Mouse (Mus musculus) spleen, postnatal 10 days (tissue): ENCODE data around the gene Hspa4l.

Experiments used
- DNase-seq, 2 experiments: peaks; one replicate each; pipeline ENCODE4 v3.0.0; 2021 to 2022; ENCODE audit warnings: low spot score in 2 of 2

Gene Hspa4l

GRCm38 (mm10) chr3:40744024-40744835 is at the start of gene Hspa4l:
Hspa4l (plus strand) TSS chr3:40744495.
- no peak for DNase-seq

- no peak for DNase-seq
Measured at GRCm38 (mm10) chr3:40695162-40695561, 49.1 kb upstream of the Hspa4l start.

DNA sequence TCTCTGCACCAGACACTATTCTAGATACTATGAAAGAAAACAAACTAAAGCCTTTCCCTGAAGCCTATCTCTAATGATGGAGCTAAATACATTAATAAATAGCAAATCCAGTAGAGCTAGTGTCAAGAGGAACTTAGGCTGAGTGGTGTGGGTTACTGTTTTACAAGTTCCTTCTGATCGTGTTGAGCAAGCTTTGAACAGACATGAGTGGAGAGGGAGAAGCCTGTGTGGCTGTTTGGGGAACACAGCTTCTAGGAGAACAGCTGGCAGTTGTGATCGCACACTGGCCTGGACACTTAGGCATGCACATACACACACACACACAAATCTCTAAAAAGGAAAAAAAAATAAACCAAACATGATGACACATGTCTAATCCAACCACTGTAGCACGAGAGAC is 45.5 kb upstream of the Hspa4l start:
- no peak for DNase-seq

DNA sequence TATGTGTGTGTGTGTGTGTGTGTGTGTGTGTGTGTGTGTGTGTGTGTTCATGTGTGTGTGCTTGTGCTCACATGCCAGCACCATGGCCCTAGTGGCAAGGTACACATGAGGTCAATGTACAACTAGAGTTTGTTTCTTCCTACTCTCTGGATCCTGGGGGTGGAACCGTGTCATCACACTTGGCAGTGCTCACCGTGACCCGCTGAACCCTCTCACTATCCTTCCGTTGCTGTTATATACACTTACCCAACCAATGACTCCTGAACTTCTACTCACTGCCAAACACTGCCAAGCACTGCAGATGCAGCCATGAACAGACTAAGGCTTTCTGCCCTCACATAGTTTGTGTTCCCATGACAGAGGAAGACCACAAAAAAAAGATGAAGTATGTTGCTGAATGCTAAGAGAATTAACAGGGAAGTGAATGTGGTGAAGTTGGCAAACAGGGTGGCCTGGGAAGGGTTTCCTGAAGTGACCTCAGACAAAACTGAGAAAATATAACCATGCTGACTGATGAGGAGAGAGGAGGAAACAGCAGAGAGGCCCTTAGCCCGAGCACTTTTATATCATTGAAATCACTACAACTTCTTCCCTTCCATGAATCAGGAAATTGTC is 39.4 kb upstream of the Hspa4l start:
- no peak for DNase-seq

DNA sequence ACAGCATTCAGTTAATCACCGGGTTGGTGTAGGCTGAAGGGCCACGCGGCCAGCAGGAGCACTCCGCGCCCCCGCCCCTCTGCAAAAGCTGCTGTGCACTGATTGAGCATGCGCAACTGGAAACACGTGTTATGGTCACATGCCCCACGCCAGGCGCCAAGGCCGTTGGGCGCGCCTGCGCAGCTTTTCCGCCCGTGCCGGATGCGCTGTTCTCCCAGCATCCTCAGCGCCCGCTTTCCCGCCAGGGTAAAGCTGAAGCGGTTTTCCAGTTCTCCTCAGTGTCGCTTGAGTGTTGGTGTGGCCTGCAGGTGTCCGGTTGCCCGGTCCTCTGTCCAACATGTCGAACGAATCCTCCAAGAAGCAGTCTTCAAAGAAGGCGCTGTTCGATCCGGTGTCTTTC is 35.6 kb upstream of the Hspa4l start, which contains the start of gene Slc25a31:
TSS of gene Slc25a31 (plus strand) at position 201 of the 400 bp plus-strand sequence.
- DNase-seq, result no peak

DNA sequence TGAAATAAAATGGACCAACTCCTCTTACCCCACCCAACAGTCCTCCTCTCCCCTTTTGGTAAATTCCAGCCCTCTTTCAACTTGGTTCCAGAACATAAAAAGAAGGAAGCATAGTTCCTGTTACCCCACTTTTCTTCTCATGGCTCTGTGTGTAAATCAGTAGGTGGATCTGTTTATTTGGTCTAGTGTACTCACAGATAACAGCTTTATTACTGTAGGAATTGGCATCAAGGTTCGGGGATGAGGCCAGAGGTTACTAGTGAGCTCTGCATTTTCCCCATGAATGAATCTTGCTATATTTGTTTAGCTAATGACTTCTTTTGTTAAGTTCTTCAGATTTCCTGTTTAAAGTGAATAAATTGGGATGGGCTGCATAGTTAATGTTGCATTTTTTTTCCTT is 28.2 kb upstream of the Hspa4l start:
- no peak for DNase-seq

DNA sequence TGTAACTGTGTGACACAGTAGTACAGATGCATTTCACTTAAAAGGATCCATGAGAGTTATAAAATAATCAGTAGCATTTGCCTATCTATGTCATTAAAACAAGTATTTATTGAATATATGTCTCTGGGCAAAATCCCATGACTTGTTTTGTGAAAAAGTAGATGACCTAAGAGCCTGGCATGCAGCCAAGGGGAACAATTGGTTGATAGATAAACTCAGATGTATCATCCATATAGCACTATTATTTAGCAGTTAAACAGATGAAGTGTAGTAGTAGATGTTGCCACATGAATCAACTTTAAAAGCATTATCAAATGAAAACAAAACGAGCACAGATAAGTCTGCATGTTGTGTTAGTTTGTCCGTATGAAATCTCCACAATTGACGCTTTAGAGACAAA is 25.3 kb upstream of the Hspa4l start:
- DNase-seq, result no peak

DNA sequence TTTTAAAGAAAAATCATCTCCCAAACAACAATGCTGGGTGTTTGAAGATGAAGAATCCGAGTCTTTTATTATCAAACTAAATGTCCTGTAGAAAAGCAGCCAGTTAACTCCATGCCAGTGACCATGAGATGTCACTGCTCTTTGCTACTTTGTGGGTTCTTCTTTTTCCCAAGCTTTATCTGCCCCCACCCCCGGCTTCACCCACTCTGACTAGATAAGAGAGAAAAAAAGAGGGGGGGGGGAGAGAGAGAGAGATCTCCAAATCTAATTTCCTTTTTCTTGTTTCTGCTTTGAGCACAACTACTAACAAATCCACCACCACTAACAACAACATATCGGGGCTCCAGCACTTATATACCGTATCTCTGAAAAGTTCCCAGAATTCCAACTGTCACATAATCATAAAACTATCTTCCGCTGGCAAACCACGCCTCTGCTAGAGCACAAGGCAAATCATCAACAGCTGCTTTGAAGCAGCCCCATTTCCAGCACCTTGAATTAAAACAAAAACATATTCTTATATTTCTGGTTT is 5.8 kb upstream of the Hspa4l start:
- no peak for DNase-seq

- peak; percentile 92 to 95 for DNase-seq
Measured at GRCm38 (mm10) chr3:40744836-40745660, 753 bp downstream of the Hspa4l start.

- peak in 1 of 2 experiments; percentile 16 for DNase-seq
Measured at GRCm38 (mm10) chr3:40745661-40746547, 1.6 kb downstream of the Hspa4l start.

DNA sequence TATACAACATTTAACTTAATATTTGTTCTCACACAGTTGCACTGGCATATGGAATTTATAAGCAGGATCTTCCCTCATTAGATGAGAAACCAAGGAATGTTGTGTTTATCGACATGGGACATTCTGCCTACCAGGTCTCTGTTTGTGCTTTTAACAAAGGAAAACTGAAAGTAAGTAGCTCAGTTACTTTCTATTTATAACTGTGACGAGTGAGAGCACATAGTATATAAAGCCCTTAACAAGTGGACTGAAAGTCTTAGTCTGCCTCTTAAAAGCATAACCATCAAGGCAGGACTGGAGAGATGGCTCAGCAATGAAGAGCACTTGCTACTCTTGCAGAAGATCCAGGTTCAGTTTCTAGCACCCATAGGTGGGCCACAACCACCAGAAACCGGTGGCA is 16.5 kb downstream of the Hspa4l start:
- no peak for DNase-seq

GRCm38 (mm10) chr3:40761312-40761711 is 17.0 kb downstream of the Hspa4l start:
- no peak for DNase-seq

DNA sequence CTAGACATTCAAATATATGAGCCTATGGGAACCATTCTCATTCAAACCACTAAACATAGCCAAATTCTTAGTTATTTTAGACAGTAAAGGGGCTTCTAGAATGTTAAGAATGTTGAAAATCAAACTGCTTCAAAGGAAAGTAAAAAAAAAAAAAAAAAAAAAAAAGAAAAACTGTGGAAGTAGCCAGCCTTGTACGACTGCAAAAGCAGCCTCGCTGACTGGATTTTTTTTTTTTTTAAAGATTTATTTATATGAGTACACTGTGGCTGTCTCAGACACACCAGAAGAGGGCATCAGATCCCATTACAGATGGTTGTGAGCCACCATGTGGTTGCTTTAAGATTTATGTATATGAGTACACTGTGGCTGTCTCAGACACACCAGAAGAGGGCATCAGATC is 49.5 kb downstream of the Hspa4l start:
- DNase-seq, result no peak

DNA sequence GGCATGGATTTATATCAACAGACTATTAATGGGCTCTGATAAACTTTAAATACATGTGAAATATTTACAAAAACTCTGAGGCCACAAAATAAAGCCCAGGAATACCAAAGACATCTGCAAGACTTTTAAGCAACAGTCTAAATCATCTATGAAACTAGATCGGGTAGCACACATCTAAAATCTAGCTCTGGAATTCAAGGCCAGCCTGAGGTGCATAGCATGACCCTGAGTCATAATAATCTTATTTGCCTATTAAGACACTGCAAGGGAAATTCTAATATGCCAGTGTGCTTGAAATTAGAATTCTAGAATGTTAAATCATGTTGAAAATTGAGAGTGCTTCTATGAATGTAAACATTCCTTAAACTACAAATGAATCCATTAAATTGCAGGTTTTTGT is 53.8 kb downstream of the Hspa4l start:
- no peak for DNase-seq

DNA sequence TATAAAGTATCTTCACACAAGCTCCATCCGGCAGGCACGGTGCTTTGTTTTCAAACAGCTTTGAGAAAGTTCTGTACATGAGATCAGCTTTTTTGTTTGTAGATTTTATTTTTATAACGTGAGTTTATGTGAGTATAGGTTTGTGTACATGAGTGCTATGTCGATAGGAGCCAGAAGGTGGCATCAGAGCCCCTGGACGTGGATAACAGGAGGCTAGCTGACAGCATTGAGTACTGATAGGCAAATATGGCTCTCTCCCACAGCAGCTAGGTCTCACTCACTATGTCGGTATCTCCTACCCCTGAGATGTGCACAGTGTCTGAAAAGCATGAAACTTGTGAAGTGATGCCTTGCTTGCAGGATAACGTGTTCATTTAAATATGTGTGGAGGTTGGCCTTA is 54.2 kb downstream of the Hspa4l start:
- DNase-seq, result peak; percentile 56 to 84

DNA sequence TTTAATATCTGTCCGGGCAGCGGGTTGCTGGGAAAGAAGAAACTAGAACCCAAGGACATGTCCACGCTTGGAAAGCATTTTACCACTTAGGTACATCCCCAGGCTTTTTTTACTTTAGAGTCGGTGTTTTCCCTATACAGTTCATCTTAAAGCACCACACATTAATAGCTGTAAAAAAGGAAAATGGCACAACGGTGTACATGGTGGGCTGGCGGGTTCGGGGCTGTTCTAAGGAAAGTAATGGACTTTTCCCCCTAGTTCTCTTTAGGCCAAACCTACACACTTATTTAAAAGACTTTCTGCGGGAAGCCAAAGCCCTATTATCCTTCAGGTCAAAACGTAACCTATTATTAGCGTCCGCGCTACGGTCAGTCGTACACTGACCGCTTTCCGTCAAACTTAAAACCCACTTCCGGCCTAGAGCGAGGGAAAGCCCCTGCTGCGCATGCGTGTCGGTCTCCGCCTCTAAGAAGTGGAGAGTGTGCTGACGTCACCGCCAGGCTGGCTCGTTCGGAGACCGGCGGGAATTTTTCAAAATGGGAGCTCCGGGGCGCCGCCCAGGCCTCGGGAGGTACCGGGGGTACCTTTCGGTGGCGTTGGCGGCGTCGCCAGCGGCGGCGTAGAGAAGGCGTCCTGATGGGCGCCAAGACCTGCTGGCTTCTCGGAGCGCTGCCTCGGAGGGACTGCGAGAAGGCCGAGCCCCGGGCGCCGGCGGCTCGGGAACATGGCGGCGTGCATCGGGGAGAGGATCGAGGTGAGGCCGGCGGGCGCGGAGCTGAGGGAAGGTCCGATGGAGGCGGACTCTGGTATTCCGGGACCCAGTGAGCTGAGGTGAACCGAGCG is 55.5 kb downstream of the Hspa4l start, which contains the start of gene Plk4:
TSS of gene Plk4 (plus strand) at position 490 of the 843 bp plus-strand sequence.
- peak; percentile 94 to 99 for DNase-seq

- peak; percentile 77 to 79 for DNase-seq
Measured at GRCm38 (mm10) chr3:40800373-40800823, 56.1 kb downstream of the Hspa4l start.

DNA sequence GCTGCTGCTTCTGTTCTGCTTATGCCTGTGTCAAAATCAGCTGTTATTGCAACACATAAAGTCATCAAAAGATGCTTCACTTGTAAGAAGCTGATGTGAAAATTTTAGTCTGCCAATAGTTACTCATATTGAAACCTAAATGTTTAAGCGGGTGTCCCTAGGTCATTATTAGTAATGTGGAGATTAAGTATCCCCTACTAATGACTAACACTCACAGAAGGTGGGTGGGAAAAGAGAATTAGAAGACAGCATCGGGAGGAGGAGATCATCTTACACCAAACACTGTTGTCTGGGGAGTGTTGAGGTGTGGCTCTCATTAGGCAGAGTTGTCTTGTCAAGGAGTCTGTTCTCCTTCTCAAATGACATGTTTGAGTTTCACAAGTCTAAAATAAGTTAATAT is 62.6 kb downstream of the Hspa4l start:
- no peak for DNase-seq

DNA sequence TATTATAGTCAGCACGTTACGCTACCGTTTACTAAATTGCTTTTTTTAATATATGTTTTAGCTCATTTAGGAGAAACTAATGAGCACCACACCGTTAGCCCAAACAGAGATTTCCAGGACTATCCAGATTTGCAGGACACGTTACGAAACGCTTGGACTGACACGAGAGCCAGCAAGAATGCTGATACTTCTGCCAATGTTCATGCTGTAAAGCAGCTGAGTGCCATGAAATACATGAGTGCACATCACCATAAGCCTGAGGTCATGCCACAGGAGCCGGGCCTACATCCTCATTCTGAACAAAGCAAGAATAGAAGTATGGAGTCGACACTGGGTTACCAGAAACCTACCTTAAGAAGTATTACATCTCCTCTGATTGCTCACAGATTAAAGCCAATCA is 64.4 kb downstream of the Hspa4l start:
- no peak for DNase-seq

- no peak for DNase-seq
Measured at GRCm38 (mm10) chr3:40809894-40810293, 65.6 kb downstream of the Hspa4l start.
